Mouse (Mus musculus) ovary, adult 2 months (tissue): ENCODE measurements around the gene Elob. TPM values are rescaled to one million over a fixed set of nuclear protein-coding genes. Genes with fewer than 3 reads are reported as not detected.

ENCODE experiments used
- polyA plus RNA-seq: library from polyadenylated mRNA; depleted of rRNA; stranded (reverse); fragments of >200 nt; gene quantifications from 2 replicates; pipeline ENCODE4 v1.2.3, GENCODE M21; 2012; rRNA removed

Elob gene
- 548 and 704 TPM in 2 replicates for polyA plus RNA-seq

DNA sequence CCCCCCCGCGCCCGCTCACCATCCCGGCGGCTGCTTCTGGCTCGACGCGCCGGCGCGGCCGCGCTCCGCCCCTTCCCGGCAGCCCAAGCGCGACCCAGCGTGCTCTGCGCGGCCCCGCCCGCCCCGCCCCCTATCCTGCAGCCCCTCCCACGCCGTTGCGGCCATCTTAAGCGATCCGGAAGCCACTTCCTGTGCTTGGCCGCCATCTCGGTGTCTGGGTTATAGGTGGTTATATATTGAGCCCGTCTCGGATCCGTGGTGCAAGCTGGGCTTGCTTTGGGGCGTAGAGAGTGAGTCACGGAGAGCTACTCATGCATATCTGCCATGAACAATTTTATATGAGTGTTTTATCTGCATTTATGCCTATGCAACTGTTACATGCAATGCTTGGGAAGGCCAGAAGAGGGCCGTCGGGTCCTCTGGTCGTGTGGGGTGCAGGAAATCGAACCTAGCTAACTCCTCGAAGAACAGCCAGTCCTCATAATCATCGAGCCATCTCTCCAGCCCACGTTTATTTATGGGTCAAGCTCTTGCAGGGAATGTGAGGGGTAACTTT lies at the start of gene Elob:
Gene Elob (minus strand): TSS at position 73 of the 556 bp plus-strand sequence.

DNA sequence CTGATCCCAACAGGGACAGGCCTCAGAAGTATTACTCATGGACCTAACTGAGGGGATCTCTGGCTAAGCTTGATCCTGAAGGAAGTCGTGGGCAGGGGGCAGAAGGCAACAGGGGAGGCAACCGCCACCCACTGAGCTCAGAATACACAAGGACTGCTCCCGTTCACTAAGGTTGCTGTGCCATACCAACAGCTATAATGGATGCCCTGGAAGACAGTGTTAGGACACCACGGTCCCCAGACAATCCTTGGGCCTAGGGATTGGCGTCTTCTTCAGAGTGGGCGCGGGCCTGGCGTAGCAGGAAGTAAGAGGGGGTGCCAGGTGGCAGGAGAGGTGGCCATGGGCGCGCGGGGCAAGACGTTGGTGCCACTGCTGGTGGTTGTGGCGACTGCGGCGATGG lies 38.8 kb upstream of the Elob start, which contains the start of gene Prss21:
Gene Prss21 (plus strand): TSS at position 301 of the 400 bp plus-strand sequence.

DNA sequence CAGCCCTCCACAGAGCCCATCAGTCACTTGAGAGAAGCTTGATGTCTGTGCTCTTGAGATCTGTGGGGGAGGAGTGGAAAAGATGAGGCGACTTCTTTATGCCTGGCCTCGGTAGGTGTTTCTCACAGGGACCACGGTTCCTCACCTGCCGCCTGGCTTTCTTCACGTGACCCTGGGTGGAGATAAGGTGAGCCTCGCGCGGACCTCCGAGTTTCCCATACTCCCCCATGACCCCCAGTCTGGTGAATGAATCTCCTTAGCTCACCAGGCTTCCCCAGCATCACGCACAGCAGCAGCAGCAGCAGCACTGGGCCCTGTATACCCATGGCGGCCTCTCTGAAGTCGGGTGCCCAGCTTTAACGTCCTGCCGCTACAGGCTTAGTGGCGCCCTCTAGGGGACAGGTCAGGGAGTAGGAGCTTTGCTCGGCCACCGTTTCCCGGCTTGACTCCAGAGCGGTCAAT lies 14.9 kb upstream of the Elob start, which contains the start of the genes Prss32 and Prss41:
Gene Prss32 (plus strand): TSS at position 44 of the 462 bp plus-strand sequence.
Gene Prss41 (minus strand): TSS at position 361 of the 462 bp plus-strand sequence.

DNA sequence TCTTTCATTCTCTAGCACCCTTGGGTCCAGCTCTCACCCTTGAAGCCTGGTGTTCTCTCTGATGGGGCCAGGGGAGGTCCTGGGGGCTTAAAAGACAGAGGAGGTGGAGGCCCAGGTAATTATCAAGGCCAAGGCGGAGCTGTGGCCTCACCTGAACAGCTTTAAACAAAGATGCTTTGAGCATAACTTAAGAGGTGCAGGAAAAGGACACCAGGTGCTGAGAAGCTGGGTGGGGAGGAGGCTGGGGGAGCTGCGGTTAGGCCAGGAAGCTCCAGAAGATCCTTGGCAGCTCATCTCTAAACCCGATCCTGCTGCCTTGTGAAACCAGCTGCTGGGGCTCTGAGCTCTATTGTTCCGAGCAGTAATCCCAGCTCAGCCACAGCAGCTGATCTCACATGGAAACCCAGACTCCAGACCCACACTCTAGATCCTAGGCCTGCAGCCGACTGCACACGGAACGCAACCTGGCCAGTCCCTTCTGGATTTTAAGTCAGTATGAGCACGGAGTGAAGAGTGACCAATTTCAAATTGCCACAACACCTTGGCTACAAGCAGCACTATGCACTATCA lies 7.2 kb upstream of the Elob start, which contains the start of gene Prss33:
Gene Prss33 (minus strand): TSS at position 51 of the 570 bp plus-strand sequence.

DNA sequence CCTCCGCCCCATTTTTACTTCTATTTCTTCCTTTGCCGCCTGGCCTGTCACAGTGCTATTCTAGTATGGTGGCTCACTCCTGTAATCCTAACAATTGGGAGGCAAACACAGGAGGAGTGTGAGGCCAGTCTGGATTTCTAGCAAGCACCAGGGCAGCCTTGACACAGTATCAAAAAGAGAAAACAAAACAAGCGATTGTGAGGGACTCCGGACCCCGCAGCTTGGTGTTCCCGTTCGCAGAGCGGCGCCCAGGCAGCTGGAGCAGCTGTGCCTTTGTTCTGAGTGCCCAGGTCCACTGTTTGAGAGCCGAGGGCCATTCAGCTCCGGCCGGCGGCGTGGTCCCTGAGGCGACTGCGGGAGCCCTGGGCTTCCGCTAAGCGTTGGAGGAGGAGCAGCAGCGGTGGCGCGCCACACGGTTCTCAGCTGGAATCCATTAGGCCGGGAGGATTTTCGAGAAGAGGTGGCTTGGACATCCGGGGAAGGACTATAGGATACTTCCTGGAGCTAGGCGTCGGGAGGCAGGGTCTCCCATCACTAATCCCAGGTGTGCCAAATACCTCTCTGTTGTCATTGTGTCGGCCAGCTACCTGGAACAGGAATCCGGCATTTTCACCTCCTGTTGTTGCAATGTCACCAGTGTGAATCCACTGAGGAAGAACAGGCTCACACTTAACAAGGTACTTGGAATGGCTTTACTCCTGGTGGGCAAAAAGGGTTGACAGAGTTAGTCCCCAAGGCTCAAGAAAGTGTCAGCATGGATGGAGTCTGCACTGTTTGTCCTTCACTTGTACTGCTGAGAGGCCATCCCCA lies 38.5 kb downstream of the Elob start, which contains the start of gene Srrm2:
Gene Srrm2 (plus strand): TSS at position 264 of the 810 bp plus-strand sequence.

DNA sequence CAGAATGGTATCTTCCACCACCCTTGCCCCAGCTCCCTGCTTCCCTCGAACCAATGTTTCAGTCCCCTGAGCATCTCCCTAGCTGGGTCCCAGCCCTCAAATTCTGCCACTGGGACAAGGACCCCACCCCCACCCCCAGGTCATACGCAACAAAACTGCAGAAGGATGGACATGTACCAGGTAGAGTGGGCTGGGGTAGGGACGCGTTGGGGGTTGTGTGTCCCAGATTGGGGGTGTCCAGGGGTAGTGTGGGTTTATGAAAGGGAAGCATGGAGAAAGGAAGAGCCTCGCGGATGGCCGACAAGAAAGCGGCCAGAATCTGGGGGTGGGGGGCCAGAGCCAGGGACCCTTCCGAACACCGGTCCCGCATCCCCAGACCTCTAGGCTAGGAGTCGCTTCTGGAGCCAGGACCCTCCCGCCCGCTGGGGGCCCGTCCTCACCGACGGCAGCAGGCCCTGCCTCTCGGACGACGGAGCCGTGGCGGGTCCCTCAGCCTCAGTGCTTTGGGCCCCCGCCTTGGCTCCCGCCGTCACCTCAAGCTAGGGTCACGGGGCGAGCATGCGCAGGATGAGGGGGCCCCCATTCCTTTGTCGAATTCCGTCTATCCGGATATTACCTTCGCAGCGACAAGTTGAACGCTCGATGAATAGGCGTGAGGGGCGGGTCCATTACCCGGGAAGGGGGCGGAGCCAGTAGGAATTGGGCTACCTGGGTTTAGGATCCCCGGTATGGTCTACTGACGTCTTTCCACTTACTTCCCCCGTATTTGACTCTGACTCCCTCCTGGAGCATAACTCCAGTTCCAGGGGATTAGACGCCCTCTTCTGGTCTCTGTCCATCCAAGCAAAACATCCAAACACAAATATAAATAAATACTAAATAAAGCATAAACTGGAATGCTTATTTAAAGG lies 43.1 kb downstream of the Elob start, which contains the start of gene Flywch2:
Gene Flywch2 (minus strand): TSS at position 521 of the 911 bp plus-strand sequence.

Other genes starting within 250 kb of the Elob start
- gene Zfp13, start 229.6 kb downstream of the Elob start, polyA plus RNA-seq, result 37.1 and 44.1 TPM in 2 replicates
- gene Zscan10, start 228.3 kb downstream of the Elob start, polyA plus RNA-seq, result 0.11 and 0.26 TPM in 2 replicates
- gene Mmp25, start 183.9 kb downstream of the Elob start, polyA plus RNA-seq, result 0.45 and 0.59 TPM in 2 replicates
- 1.9 and 2.2 TPM in 2 replicates for gene Bicdl2, start 168.6 kb downstream of the Elob start, polyA plus RNA-seq
- gene Hcfc1r1, start 155.5 kb downstream of the Elob start, polyA plus RNA-seq, result 255 and 265 TPM in 2 replicates
- 33.8 and 40.2 TPM in 2 replicates for gene Thoc6, start 155.3 kb downstream of the Elob start, polyA plus RNA-seq
- gene Tnfrsf12a, start 151.7 kb downstream of the Elob start, polyA plus RNA-seq, result 86.1 and 128 TPM in 2 replicates
- gene Cldn6, start 149.9 kb downstream of the Elob start, polyA plus RNA-seq, result 0.17 and 0.45 TPM in 2 replicates
- gene Cldn9, start 145.1 kb downstream of the Elob start, polyA plus RNA-seq, result 0.43 and 0.55 TPM in 2 replicates
- 0.20 and 0.23 TPM in 2 replicates for gene 1520401A03Rik, start 106.4 kb downstream of the Elob start, polyA plus RNA-seq
- gene Pkmyt1, start 102.8 kb downstream of the Elob start, polyA plus RNA-seq, result 42.7 and 44.1 TPM in 2 replicates
- gene Paqr4, start 88.3 kb downstream of the Elob start, polyA plus RNA-seq, result 53.7 and 55.7 TPM in 2 replicates
- 0.11 and 0.25 TPM in 2 replicates for gene Kremen2, start 83.3 kb downstream of the Elob start, polyA plus RNA-seq
- gene Flywch1, start 57.5 kb downstream of the Elob start, polyA plus RNA-seq, result 49.4 and 56.6 TPM in 2 replicates
- gene Flywch2, start 43.1 kb downstream of the Elob start, polyA plus RNA-seq, result 14.5 and 15.3 TPM in 2 replicates
- gene Srrm2, start 38.6 kb downstream of the Elob start, polyA plus RNA-seq, result 840 and 913 TPM in 2 replicates
- 0.15 and 0.17 TPM in 2 replicates for gene Prss33, start 6.9 kb upstream of the Elob start, polyA plus RNA-seq
- 0.71 and 1.6 TPM in 2 replicates for gene Prss32, start 14.7 kb upstream of the Elob start, polyA plus RNA-seq
- 0.32 and 0.58 TPM in 2 replicates for gene Prss41, start 15.0 kb upstream of the Elob start, polyA plus RNA-seq
- gene Prss21, start 38.9 kb upstream of the Elob start, polyA plus RNA-seq, result not detected in 2 replicates
- gene Dcpp1, start 51.7 kb upstream of the Elob start, polyA plus RNA-seq, result 1.0 and 5.2 TPM in 2 replicates
- 1.0 and 1.4 TPM in 2 replicates for gene Dcpp2, start 51.7 kb upstream of the Elob start, polyA plus RNA-seq
- 7.0 and 7.8 TPM in 2 replicates for gene Dcpp3, start 88.3 kb upstream of the Elob start, polyA plus RNA-seq
- not detected in 2 replicates for gene Sbp, start 112.5 kb upstream of the Elob start, polyA plus RNA-seq
- gene Sbpl, start 126.1 kb upstream of the Elob start, polyA plus RNA-seq, result 0.26 TPM in 1 of 2 replicates, not detected in the other
- 3.5 and 5.3 TPM in 2 replicates for gene Prss30, start 151.4 kb upstream of the Elob start, polyA plus RNA-seq
- 0.81 and 0.92 TPM in 2 replicates for gene Prss22, start 169.0 kb upstream of the Elob start, polyA plus RNA-seq
- 0.39 and 0.77 TPM in 2 replicates for gene Prss27, start 209.0 kb upstream of the Elob start, polyA plus RNA-seq
- gene Kctd5, start 244.3 kb upstream of the Elob start, polyA plus RNA-seq, result 51.8 and 52.0 TPM in 2 replicates